Comparison of ENCODE assay signal across 8 mouse cellular contexts in the genomic region with DNA sequence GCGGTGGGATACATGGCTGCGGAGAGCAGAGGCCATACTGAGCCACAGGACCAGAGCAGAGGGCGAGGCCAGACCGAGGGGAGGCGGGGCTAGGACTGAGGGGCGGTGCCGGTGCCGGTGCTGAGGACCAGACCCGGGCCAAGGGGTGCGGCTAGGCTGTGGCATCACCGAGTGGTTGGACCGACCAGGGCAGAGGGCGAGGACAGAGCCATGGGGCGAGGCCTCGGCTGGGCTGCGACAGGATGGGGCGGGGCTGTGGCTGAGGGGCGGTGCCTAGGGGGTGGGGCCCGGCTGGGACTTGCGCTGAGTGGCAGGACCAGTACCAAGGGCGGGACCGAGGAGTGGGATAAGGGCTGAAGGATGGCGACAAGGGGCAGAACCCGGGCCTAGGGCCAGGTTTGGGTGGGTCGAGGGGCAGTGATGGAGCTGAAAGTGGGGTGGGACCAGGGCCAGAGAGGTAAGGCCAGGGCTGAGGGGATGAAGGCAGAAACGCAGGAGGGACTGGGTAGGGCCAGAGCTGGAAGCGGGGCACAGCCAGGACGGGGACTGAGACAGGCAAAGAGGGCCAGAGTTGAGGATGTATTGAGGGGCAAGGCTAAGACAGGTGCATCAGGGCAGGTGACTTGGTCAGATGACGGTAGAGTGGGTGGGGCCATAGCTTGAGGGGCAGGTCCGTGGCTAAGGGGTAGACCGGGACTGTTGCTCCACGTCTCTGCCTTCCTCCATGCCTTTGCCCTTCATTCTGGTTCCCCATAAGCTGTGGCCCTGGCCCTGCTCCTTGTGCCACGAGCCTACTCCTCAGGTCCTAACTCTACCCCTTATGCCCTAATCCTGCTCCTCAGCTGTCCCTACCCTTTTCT. TPM values are rescaled to one million over a fixed set of nuclear protein-coding genes. Genes with fewer than 3 reads are reported as not detected.
DNase-seq lines count a peak whose midpoint lies in the region; ATAC-seq and TF ChIP-seq lines count a peak whose summit lies in the region.

No protein-coding gene starts in this region.

- no peak overlapping the region for H3K27ac ChIP-seq in intestine, embryonic 16.5 days (ENCODE audit: low read length)
- no peak overlapping the region for H3K27ac ChIP-seq in liver, embryonic 14.5 days

- peaks cover 10% of the 10 kb centered on the region for H3K4me1 ChIP-seq in intestine, embryonic 16.5 days (ENCODE audit: control insufficient read depth, insufficient read depth, low read length)
- H3K4me1 ChIP-seq in liver, embryonic 14.5 days (replicated peaks; ENCODE audit: control insufficient read depth in 2 of 2, insufficient read depth in 2 of 2, low read length in 1 of 2) = peaks cover 5% of the 10 kb centered on the region in 2 experiments

- peak overlapping the region; percentile 40 for H3K4me3 ChIP-seq in intestine, embryonic 16.5 days (ENCODE audit: low read length)
- peak overlapping the region in 1 of 2 experiments; percentile 30; a peak in 2 of 4 replicates for H3K4me3 ChIP-seq in liver, embryonic 14.5 days (ENCODE audit: insufficient read depth in 1 of 2, low read depth in 2 of 2, low read length in 2 of 2)

- H3K4me2 ChIP-seq in intestine, embryonic 16.5 days (ENCODE audit: low read depth, low read length) = peak overlapping the region; percentile 56
- H3K4me2 ChIP-seq in liver, embryonic 14.5 days (ENCODE audit: low read depth) = peak overlapping the region; percentile 47

- no peak for TF ChIP-seq EP300 in liver, embryonic 14.5 days (IDR thresholded peaks at IDR 0.05; ENCODE audit: low read depth)

- H3K9ac ChIP-seq in intestine, embryonic 16.5 days (ENCODE audit: low read depth, low read length) = peak overlapping the region; percentile 55; the same call in 1 of the 2 replicates
- H3K9ac ChIP-seq in liver, embryonic 14.5 days (replicated peaks) = no peak overlapping the region

- no peaks in the 10 kb centered on the region for H3K9me3 ChIP-seq in intestine, embryonic 16.5 days (ENCODE audit: control insufficient read depth, low read length)
- H3K9me3 ChIP-seq in liver, embryonic 14.5 days (ENCODE audit: control insufficient read depth, low read length) = no peaks in the 10 kb centered on the region

- peaks cover 56% of the 10 kb centered on the region for H3K27me3 ChIP-seq in intestine, embryonic 16.5 days (replicated peaks; ENCODE audit: control insufficient read depth, insufficient read depth, low read length)
- peaks cover 45% of the 10 kb centered on the region for H3K27me3 ChIP-seq in liver, embryonic 14.5 days (ENCODE audit: control insufficient read depth, insufficient read depth, low read length)

- no peaks in the 10 kb centered on the region for H3K36me3 ChIP-seq in intestine, embryonic 16.5 days (ENCODE audit: control insufficient read depth, insufficient read depth, low read length)
- H3K36me3 ChIP-seq in liver, embryonic 14.5 days (replicated peaks; ENCODE audit: control insufficient read depth, insufficient read depth, low read depth) = no peaks in the 10 kb centered on the region

- peak; percentile 88 for ATAC-seq in intestine, embryonic 16.5 days
- ATAC-seq in liver, embryonic 14.5 days (ENCODE audit: insufficient read depth) = peak; percentile 84

- DNase-seq in urinary bladder, adult 2 months (ENCODE audit: low spot score) = peak; percentile 23
- DNase-seq in urinary bladder, postnatal 10 days (ENCODE audit: low spot score) = no peak
- peak; percentile 48 to 55 for DNase-seq in cerebellum, adult 18-20 months
- peak; percentile 24 for DNase-seq in forelimb bud, embryonic 11.5 days (ENCODE audit: low read depth, low spot score)
- peak; percentile 38 to 59 (median 49) for DNase-seq in liver, embryonic 14.5 days (ENCODE audit: low read depth in 3 of 3, low spot score in 3 of 3)
- DNase-seq in naive thymus-derived CD4-positive, alpha-beta T cell, adult 2 months (ENCODE audit: low read depth) = peak; percentile 54
- no peak for DNase-seq in thymus, postnatal 14 days

- 3% methylated on average over 33 of the region's 33 CpGs for WGBS in intestine, embryonic 16.5 days
- WGBS in liver, embryonic 14.5 days (ENCODE audit: insufficient replicate concordance) = 2% methylated on average over 33 of the region's 33 CpGs

- TF ChIP-seq CTCF in liver, embryonic 14.5 days (IDR thresholded peaks at IDR 0.05; ENCODE audit: low read depth) = no peak

RNA-seq across cellular contexts. Expression of a gene that starts 9.2 kb away (rescaled TPM):
- 28.4 and 67.0 TPM in 2 replicates for polyA plus RNA-seq in urinary bladder, adult 2 months (2012; rRNA removed)
- polyA plus RNA-seq in intestine, embryonic 16.5 days (2015; fragmentation: Nextera tagmentation; extraction: Ambion mirVana) = 49.8 and 55.8 TPM in 2 replicates
- 1.2 and 1.3 TPM in 2 replicates for polyA plus RNA-seq in liver, embryonic 14.5 days (2012; rRNA removed)
- polyA plus RNA-seq in liver, embryonic 14.5 days (2014; fragmentation: Nextera tagmentation; extraction: Ambion mirVana) = 4.6 and 7.3 TPM in 2 replicates

RNA-seq across cellular contexts. Expression of a gene that starts 17.9 kb away (rescaled TPM):
- 0.44 and 0.49 TPM in 2 replicates for polyA plus RNA-seq in urinary bladder, adult 2 months (2012; rRNA removed)
- 1.4 and 1.5 TPM in 2 replicates for polyA plus RNA-seq in intestine, embryonic 16.5 days (2015; fragmentation: Nextera tagmentation; extraction: Ambion mirVana)
- polyA plus RNA-seq in liver, embryonic 14.5 days (2012; rRNA removed) = 0.02 and 0.32 TPM in 2 replicates
- polyA plus RNA-seq in liver, embryonic 14.5 days (2014; fragmentation: Nextera tagmentation; extraction: Ambion mirVana) = not detected in 2 replicates

RNA-seq across cellular contexts. Expression of a gene that starts 31.6 kb away (rescaled TPM):
- polyA plus RNA-seq in urinary bladder, adult 2 months (2012; rRNA removed) = 79.9 and 89.6 TPM in 2 replicates
- polyA plus RNA-seq in intestine, embryonic 16.5 days (2015; fragmentation: Nextera tagmentation; extraction: Ambion mirVana) = 126 and 137 TPM in 2 replicates
- 55.7 and 71.3 TPM in 2 replicates for polyA plus RNA-seq in liver, embryonic 14.5 days (2012; rRNA removed)
- 23.7 and 29.4 TPM in 2 replicates for polyA plus RNA-seq in liver, embryonic 14.5 days (2014; fragmentation: Nextera tagmentation; extraction: Ambion mirVana)

RNA-seq across cellular contexts. Expression of a gene that starts 35.3 kb away (rescaled TPM):
- 2.2 and 2.3 TPM in 2 replicates for polyA plus RNA-seq in urinary bladder, adult 2 months (2012; rRNA removed)
- polyA plus RNA-seq in intestine, embryonic 16.5 days (2015; fragmentation: Nextera tagmentation; extraction: Ambion mirVana) = 0.86 and 0.99 TPM in 2 replicates
- polyA plus RNA-seq in liver, embryonic 14.5 days (2012; rRNA removed) = 1.5 and 1.8 TPM in 2 replicates
- 1.4 and 1.5 TPM in 2 replicates for polyA plus RNA-seq in liver, embryonic 14.5 days (2014; fragmentation: Nextera tagmentation; extraction: Ambion mirVana)

RNA-seq across cellular contexts. Expression of a gene that starts 59.4 kb away (rescaled TPM):
- polyA plus RNA-seq in urinary bladder, adult 2 months (2012; rRNA removed) = 16.1 and 16.2 TPM in 2 replicates
- 1.1 and 1.5 TPM in 2 replicates for polyA plus RNA-seq in intestine, embryonic 16.5 days (2015; fragmentation: Nextera tagmentation; extraction: Ambion mirVana)
- 4.2 and 4.6 TPM in 2 replicates for polyA plus RNA-seq in liver, embryonic 14.5 days (2012; rRNA removed)
- polyA plus RNA-seq in liver, embryonic 14.5 days (2014; fragmentation: Nextera tagmentation; extraction: Ambion mirVana) = 3.2 and 4.7 TPM in 2 replicates

Comparison
In these comparisons a context has a peak if more than half of its experiments do, and no peak if none do; other contexts are left out.
1. DNase-seq: peak in urinary bladder, adult 2 months (single experiment), cerebellum, adult 18-20 months (2 of 2), forelimb bud, embryonic 11.5 days (single experiment), liver, embryonic 14.5 days (3 of 3) and naive thymus-derived CD4-positive, alpha-beta T cell, adult 2 months (single experiment); none in urinary bladder, postnatal 10 days (single experiment) and thymus, postnatal 14 days (single experiment).